Mouse (Mus musculus) embryonic fibroblast, embryonic 13.5 days (primary cell): ENCODE results near the gene Ank3.

Experiments used
- CTCF ChIP-seq: IDR thresholded peaks from 2 replicates; pipeline ENCODE4 v1.5.1; 2011; ENCODE audit warnings: mild to moderate bottlenecking, control low read depth, low read length, moderate library complexity, borderline replicate concordance; ENCODE audit not compliant: insufficient read depth
- POLR2A ChIP-seq: IDR thresholded peaks from 2 replicates; pipeline ENCODE4 v1.6.1; 2011; ENCODE audit warnings: low read depth, mild to moderate bottlenecking, control low read depth, low read length, moderate library complexity

GRCm38 (mm10) chr10:69568976-69569375 is 170.4 kb downstream of the Ank3 start:
- TF ChIP-seq CTCF (no peak), POLR2A (no peak)
